Mouse (Mus musculus): ENCODE data around the gene Mrps24.
A peak's percentile ranks its signal among the peaks of the same experiment; 100 is the strongest.

Mrps24 gene

DNA sequence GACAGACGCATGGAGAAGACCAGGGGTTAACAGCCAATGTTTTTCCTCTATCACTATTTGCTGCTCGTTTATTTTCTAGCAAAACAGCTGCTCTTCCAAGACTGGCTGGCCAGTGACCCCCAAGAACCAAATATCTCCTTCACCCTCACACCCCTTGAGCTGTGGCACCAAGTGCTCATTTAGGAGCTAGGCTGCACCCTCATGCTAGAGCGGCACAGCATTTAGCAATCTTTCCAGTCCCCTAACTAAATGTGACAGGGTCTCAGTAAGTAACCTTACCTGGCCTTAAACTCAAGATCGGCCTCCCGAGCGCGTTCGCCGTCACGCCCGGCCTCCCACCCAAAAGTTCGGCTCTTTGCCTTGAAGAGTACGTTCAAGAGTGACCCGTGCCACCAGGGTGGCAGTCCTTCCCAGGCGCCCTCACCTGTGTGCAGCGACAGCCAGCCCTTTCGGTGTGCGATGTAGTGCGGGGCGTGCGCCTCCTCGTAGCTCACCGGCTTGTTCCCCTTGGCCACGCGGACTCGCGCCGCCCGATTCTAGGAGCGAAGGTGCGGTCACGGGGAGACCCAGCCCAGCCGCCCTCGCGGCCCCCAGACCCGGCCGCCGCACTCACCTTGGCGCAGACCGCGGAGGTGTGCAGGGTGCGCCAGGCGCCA is 8.5 kb downstream of the Mrps24 start:
- DNase-seq (ENCODE audit: low spot score in 2 of 2) = peak; percentile 62 to 76

- no peak for DNase-seq (ENCODE audit: low spot score in 2 of 2)
Observed at GRCm38 (mm10) chr11:5705972-5706371, 9.5 kb downstream of the Mrps24 start.

GRCm38 (mm10) chr11:5703341-5703740 is 12.1 kb downstream of the Mrps24 start:
- no peak for DNase-seq (ENCODE audit: low spot score in 2 of 2)

GRCm38 (mm10) chr11:5702957-5703332 is 12.5 kb downstream of the Mrps24 start:
- DNase-seq (ENCODE audit: low spot score in 2 of 2) = no peak

DNA sequence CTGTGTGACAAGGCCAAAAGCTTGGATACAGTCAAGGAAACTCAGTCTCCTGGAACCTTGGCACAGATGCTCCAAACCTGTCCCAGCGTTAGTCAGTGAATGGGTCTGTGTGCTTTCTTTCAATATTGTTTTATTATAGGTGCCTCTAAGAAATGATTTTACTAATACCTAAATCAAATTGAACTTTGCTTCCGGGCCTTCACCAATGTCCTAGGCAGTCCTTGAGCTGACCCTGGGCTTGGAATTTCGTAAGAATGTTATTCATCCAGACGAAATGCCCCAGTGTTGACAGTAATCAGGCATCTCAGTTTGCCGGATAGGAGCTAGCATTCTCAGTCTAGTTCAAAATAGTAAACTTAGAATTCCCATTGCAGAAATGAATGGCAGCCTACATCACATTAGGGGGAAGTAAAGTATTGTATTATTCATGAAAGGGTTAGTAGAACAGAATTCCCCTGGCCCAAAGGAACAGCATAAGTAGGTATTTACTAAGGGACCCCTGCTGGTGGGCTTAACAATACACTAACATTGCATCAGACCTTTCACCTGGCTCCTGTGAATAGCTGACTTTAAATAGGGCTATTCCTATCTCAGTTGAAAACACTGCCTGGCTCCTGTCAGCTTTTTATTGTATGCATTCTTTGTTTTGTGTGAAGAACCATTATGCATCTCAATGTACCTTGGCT is 13.1 kb downstream of the Mrps24 start:
- DNase-seq (ENCODE audit: low spot score in 2 of 2) = no peak

DNA sequence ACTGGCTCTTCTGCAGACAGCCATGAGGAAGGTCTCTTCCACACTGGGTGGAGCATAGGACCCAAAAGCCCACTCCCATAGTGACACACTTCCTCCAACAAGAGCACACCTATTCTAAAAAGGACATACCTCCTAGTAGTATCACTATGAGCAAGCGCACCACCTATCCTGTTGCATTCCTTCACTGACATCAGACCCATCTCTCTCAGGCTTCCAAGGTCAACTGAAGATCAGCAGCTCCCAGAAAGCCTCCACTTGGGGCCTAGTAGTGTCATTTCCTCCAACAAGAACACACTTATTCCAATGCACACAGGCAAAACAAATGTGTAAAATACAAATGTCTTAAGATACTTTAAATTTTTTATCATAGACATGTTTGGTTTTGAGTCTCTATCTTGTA is 13.7 kb downstream of the Mrps24 start:
- DNase-seq (ENCODE audit: low spot score in 2 of 2) = no peak

DNA sequence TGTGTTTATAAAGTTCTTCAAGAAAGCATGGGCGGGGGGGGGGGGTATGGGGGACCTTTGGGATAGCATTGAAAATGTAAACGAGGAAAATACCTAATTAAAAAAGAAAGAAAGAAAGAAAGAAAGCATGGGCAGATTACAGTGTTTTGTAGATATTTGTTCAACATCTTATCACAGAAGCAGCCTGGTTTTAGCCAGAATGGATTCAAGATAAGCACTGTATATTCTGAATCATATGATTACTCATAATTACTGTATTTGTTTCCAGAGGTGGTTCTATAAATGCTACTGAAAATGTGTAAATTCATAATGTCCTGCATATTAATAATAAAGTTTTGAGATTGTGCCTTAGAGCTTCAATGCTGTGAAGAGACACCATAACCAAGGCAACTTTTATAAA is 14.2 kb downstream of the Mrps24 start:
- no peak for DNase-seq (ENCODE audit: low spot score in 2 of 2)

DNA sequence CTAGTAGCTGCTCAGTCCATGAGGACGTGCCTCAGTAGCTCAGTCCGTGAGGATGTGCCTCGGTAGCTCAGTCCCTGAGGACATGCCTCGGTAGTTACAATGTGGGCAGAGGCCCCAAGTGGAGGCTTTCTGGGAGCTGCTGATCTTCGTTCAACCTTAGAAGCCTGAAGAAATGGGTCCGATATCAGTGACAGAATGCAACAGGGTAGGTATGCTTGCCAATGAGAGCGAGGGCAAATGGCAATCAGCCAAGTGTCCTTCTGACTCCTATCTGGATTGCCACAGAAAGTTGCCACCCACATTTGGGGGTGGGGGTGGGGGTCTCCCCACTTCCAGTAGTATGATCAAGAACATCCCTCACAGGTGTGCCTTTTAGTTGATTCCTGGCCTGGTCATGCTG is 14.7 kb downstream of the Mrps24 start:
- no peak for DNase-seq (ENCODE audit: low spot score in 2 of 2)

DNA sequence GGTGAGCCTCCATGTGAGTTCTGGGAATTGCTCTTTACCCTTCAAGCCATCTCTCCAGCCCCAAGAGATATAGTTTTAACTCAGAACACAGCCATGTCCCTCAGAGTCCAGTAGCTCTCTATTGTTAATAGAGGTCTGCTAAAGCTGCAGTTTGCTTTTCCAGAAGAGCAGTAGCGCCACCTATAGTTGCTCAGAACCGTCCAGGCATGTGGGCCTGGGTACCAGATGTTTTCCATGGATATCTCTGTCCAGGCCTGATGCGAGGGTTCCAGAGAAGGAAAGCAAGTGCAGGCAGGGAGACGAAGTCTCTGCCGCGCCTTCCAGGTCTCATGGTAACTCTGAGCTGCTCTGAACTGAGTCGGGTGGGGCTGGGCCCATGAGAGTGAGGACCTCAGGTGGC is 23.7 kb downstream of the Mrps24 start:
- DNase-seq (ENCODE audit: low spot score in 2 of 2) = peak in 1 of 2 experiments; percentile 43

DNA sequence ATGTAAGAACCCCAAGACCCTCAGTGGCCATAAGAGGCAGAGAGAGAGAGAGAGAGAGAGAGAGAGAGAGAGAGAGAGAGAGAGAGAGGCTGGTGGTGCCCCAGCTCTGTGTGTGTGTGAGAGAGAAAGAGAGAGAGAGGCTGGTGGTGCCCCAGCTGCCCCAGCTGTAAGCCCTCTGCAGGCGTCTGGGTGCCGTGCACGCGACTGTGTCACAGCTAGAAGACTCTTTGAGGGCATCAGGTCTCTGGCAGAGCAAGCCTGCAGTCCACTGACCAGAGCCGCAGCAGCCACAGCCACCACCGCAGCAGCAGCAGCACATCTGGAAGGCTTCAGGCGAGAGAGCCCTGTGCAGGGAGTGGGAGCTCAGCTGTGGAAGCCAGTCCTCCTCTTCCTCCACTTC is 31.2 kb downstream of the Mrps24 start:
- no peak for DNase-seq (ENCODE audit: low spot score in 2 of 2)

GRCm38 (mm10) chr11:5682541-5682940 is 32.9 kb downstream of the Mrps24 start:
- DNase-seq (ENCODE audit: low spot score in 2 of 2) = no peak
